Mouse (Mus musculus): Measurements from ENCODE around the gene Syt1.

Gene Syt1

GRCm38 (mm10) chr10:108884520-108884919, 126.3 kb downstream of the Syt1 start:
- DNase-seq: no peak

GRCm38 (mm10) chr10:108880372-108880771, 130.4 kb downstream of the Syt1 start:
- peak; percentile 55 to 70 for DNase-seq

- no peak for DNase-seq
Observed at GRCm38 (mm10) chr10:108875730-108876129, 135.1 kb downstream of the Syt1 start.

- DNase-seq: no peak
Observed at GRCm38 (mm10) chr10:108874687-108875086, 136.1 kb downstream of the Syt1 start.

GRCm38 (mm10) chr10:108872359-108872758, 138.4 kb downstream of the Syt1 start:
- no peak for DNase-seq

GRCm38 (mm10) chr10:108870586-108870985, 140.2 kb downstream of the Syt1 start:
- no peak for DNase-seq

GRCm38 (mm10) chr10:108868136-108868535, 142.6 kb downstream of the Syt1 start:
- peak; percentile 40 to 73 for DNase-seq

GRCm38 (mm10) chr10:108867202-108867601, 143.6 kb downstream of the Syt1 start:
- peak; percentile 96 for DNase-seq

- peak in 1 of 2 experiments; percentile 32 for DNase-seq
Observed at GRCm38 (mm10) chr10:108865586-108865985, 145.2 kb downstream of the Syt1 start.

GRCm38 (mm10) chr10:108855986-108856385, 154.8 kb downstream of the Syt1 start:
- no peak for DNase-seq

GRCm38 (mm10) chr10:108852757-108853156, 158.0 kb downstream of the Syt1 start:
- no peak for DNase-seq

GRCm38 (mm10) chr10:108837434-108837833, 173.3 kb downstream of the Syt1 start:
- no peak for DNase-seq

- DNase-seq: peak; percentile 14 to 51
Observed at GRCm38 (mm10) chr10:108832248-108832647, 178.5 kb downstream of the Syt1 start.

- peak; percentile 79 to 81 for DNase-seq
Observed at GRCm38 (mm10) chr10:108831801-108832200, 179.0 kb downstream of the Syt1 start.

GRCm38 (mm10) chr10:108822273-108822672, 188.5 kb downstream of the Syt1 start:
- DNase-seq: no peak

GRCm38 (mm10) chr10:108815339-108815738, 195.4 kb downstream of the Syt1 start:
- DNase-seq: no peak

GRCm38 (mm10) chr10:108804380-108804779, 206.4 kb downstream of the Syt1 start:
- no peak for DNase-seq

- DNase-seq: peak in 1 of 2 experiments; percentile 28
Observed at GRCm38 (mm10) chr10:108800776-108801175, 210.0 kb downstream of the Syt1 start.

- DNase-seq: peak; percentile 71 to 74
Observed at GRCm38 (mm10) chr10:108798826-108799225, 212.0 kb downstream of the Syt1 start.

- DNase-seq: no peak
Observed at GRCm38 (mm10) chr10:108782817-108783216, 228.0 kb downstream of the Syt1 start.

- no peak for DNase-seq
Observed at GRCm38 (mm10) chr10:108780614-108781013, 230.2 kb downstream of the Syt1 start.

GRCm38 (mm10) chr10:108776735-108777134, 234.0 kb downstream of the Syt1 start:
- no peak for DNase-seq

GRCm38 (mm10) chr10:108771081-108771480, 239.7 kb downstream of the Syt1 start:
- DNase-seq: no peak

GRCm38 (mm10) chr10:108765564-108765963, 245.2 kb downstream of the Syt1 start:
- DNase-seq: peak; percentile 38 to 70

- peak; percentile 11 to 30 for DNase-seq
Observed at GRCm38 (mm10) chr10:108763722-108764121, 247.1 kb downstream of the Syt1 start.

- no peak for DNase-seq
Observed at GRCm38 (mm10) chr10:108753304-108753703, 257.5 kb downstream of the Syt1 start.
